Mouse (Mus musculus) lung, adult 2 months (tissue): Measurements from ENCODE around the gene Ptprk. TPM values are rescaled to one million over a fixed set of nuclear protein-coding genes. Genes with fewer than 3 reads are reported as not detected.

Experiments
- DNase-seq: peaks from one replicate; pipeline ENCODE4 v3.0.0; 2022
- H3K4me1 ChIP-seq: fragments of 200-500 bp; 2 replicates; pipeline ENCODE4 v1.6.1; 2011; ENCODE audit warnings: low read length; ENCODE audit not compliant: control insufficient read depth, insufficient read depth
- H3K4me3 ChIP-seq: fragments of 200-500 bp; replicated peaks from 2 replicates; pipeline ENCODE3; 2011; ENCODE audit warnings: low read depth, mild to moderate bottlenecking, control low read depth, low read length; ENCODE audit errors: extremely low read depth
- CTCF ChIP-seq: fragments of 200-500 bp; IDR thresholded peaks from 2 replicates; pipeline ENCODE4 v1.5.1; 2011; ENCODE audit warnings: mild to moderate bottlenecking, low read length, control low read depth; ENCODE audit not compliant: insufficient read depth
- POLR2A ChIP-seq: fragments of 200-500 bp; IDR thresholded peaks from 2 replicates; pipeline ENCODE4 v1.6.1; 2011; ENCODE audit warnings: low read depth, mild to moderate bottlenecking, control low read depth, low read length, borderline replicate concordance; ENCODE audit errors: extremely low read depth
- WGBS: fragments of 180-500 bp; shearing (Covaris S2); methylation state at CpG from one replicate; pipeline ENCODE4 v1.1.7; 2018; 5-methylcytosine and 5-hydroxymethylcytosine counted together
- polyA plus RNA-seq: library from polyadenylated mRNA; depleted of rRNA; stranded (reverse); fragments of >200 nt; gene quantifications from 2 replicates; pipeline ENCODE4 v1.2.3, GENCODE M21; 2012

Ptprk gene
- polyA plus RNA-seq, 1 experiment: 42.4 TPM

- H3K4me3 ChIP-seq: no peak overlapping the region
- no peak for DNase-seq
- H3K4me1 ChIP-seq: no peaks in the 10 kb centered on the region; the same call in 1 of the 2 replicates
- TF ChIP-seq POLR2A (no peak), CTCF (no peak)
- WGBS: 99% methylated on average over 2 of the region's 2 CpGs
These were observed 186.0 kb downstream of the Ptprk start for GRCm38 (mm10) chr10:28260651-28261050.

DNA sequence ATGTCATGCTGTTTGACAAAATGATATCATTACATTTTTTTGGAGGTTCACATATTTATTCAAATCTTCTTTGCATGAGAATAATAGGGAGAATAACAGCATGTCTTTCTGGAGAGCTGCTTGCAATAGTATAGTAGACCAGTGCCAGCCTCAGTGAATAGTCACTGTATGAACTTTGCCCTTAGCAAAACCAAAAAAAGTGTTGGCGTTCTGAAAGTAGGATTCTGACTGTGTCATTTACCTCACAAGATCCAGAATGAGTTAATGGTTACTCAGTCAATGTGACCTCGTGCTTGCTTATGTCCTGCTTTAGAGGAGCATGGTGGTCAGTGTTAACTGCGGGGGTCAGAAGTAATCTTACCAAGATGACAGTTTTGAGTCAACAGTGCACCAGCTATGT, 187.5 kb downstream of the Ptprk start:
- Histone ChIP-seq H3K4me3 (no peak overlapping the region), H3K4me1 (no peaks in the 10 kb centered on the region; the same call in 1 of the 2 replicates)
- WGBS: 84% methylated on average over 3 of the region's 3 CpGs
- no peak for DNase-seq
- TF ChIP-seq POLR2A (no peak), CTCF (no peak)

DNA sequence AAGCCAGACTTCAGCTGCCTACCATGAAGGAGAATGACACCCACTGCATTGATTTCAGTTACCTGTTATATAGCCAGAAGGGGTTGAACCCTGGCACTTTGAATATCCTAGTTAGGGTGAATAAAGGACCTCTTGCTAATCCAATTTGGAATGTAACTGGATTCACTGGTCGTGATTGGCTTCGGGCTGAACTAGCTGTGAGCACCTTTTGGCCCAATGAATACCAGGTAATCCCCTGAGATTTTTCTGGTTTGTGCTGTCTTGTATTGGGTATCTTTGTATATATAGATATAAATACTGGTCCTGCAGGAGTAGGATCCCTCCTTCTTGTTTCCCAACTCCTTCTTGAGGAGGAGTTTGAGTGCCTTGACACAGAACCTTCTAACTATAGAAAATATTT, 188.9 kb downstream of the Ptprk start:
- H3K4me3 ChIP-seq: no peak overlapping the region
- TF ChIP-seq POLR2A (no peak), CTCF (no peak)
- DNase-seq: no peak
- no peaks in the 10 kb centered on the region; the same call in 1 of the 2 replicates for H3K4me1 ChIP-seq
- WGBS: 96% methylated on average over 2 of the region's 2 CpGs

- DNase-seq: no peak
- H3K4me1 ChIP-seq: no peaks in the 10 kb centered on the region
- 79% methylated on average over 4 of the region's 4 CpGs for WGBS
- TF ChIP-seq CTCF (no peak), POLR2A (no peak)
- H3K4me3 ChIP-seq: no peak overlapping the region
These were observed 195.7 kb downstream of the Ptprk start for GRCm38 (mm10) chr10:28270273-28270672.

DNA sequence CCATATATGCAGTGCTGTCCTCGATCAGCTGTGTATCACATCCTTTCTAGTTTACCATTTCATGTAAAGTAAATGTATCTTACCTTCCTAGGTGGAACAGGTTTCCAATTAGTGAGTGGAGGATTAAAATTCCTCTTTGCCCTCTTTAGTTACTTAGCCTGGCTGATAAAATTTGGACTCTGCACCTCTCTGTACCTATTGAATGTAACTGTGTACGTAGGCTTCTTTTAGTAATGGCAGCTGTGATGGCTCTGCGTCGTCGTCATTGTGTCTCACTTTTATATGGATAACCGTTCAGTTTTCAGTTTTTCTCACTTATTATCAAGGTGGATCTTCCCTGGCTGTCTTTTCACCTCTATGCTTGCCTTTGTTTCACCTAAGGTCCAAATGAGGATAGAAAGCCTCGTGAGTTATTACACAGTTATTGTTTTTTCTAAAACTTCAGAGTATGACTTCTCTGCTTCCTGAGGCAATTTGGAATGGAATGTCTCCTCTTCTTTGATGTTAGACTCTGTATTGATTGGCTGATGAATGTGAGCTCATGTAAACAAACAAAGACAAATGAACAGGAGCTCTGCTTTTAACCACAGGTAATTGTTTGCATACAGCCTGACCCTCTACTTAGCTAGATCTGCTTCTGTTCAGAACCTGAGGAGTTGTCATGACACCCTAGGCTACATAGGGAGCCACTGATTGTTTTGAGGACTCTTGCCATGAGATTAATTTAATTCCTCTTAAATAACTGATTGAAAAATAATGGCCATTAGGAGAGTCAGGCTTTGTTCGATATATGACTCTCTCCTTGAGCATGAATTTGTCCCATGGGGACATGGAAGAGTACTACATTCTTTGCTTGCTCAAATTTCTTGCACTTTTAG, 197.3 kb downstream of the Ptprk start:
- H3K4me1 ChIP-seq: no peaks in the 10 kb centered on the region
- no peak overlapping the region for H3K4me3 ChIP-seq
- TF ChIP-seq POLR2A (no peak), CTCF (no peak)
- 80% methylated on average over 8 of the region's 8 CpGs for WGBS
- no peak for DNase-seq

DNA sequence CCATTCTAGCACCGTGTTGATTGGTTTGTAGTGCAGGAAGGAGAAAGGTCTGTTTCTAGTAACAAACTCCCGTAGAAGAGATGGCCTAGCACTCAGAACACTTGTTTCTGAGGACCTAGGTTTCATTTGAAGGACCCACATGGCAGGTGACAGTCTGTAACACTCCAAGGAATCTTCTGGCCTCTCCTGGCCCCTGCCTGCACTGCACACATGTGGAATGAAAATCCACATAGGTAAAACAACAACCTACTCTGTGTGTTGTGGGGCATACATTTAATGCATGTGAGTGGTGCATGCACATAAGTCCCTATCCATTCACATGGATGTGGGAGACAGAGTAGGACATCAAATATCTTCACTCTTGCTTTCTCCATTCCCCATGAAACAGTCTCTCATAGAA, 204.1 kb downstream of the Ptprk start:
- no peak overlapping the region for H3K4me3 ChIP-seq
- TF ChIP-seq CTCF: no peak
- TF ChIP-seq POLR2A: no peak
- H3K4me1 ChIP-seq: no peaks in the 10 kb centered on the region
- DNase-seq: no peak
- WGBS: 86% methylated on average over 2 of the region's 2 CpGs

GRCm38 (mm10) chr10:28297531-28297930, 222.9 kb downstream of the Ptprk start:
- no peak for TF ChIP-seq CTCF
- TF ChIP-seq POLR2A: no peak
- 55% methylated on average over 1 of the region's 1 CpGs for WGBS

DNA sequence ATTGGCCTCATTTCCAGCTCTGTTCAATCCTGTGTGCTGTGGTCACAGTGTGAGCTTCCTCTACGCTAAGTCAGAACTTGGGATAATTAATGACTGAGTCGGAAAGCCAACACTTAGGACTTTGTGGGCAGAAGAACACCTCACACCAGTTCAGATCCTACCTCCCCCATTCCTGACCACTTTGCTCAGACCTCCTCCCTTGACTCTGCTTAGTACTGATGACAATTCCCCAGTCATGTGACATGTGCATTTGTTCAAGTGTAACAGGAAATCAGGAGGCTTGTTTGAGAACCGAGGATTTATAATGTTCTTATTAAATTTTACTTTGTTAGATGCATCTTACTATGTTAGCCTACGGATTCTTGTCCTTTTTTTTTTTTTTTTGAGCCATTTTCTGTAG, 224.6 kb downstream of the Ptprk start:
- no peak for DNase-seq
- H3K4me1 ChIP-seq: no peaks in the 10 kb centered on the region
- 74% methylated on average over 4 of the region's 4 CpGs for WGBS
- H3K4me3 ChIP-seq: no peak overlapping the region
- TF ChIP-seq POLR2A: no peak
- TF ChIP-seq CTCF: no peak

More at GRCm38 (mm10) chr10:28297531-28297930, 222.9 kb downstream of the Ptprk start:
- Histone ChIP-seq H3K4me3 (no peak overlapping the region), H3K4me1 (no peaks in the 10 kb centered on the region)
- DNase-seq: no peak

DNA sequence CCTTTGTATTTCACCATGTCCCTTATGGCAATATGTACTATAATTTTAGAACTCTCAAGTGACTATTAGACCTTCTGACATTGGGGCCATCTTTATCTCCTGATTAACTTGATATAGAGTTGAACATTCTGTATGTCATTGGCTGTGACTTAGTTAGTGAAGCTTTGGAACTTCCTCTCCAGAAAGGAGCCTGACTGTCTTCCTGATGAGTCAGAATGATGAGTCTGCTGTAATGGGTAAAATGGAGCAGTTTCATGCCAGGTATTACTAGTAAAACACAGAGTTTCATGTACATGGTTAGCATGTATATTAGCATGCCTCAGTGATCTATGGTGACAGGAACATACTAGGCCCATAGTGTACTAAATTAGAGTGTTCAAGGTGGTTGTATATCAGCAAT, 229.2 kb downstream of the Ptprk start:
- TF ChIP-seq POLR2A: no peak
- no peak for TF ChIP-seq CTCF
- no peak for DNase-seq
- no peak overlapping the region for H3K4me3 ChIP-seq
- no peaks in the 10 kb centered on the region; the same call in 1 of the 2 replicates for H3K4me1 ChIP-seq

- H3K4me3 ChIP-seq: no peak overlapping the region
- no peak for DNase-seq
- 75% methylated on average over 4 of the region's 4 CpGs for WGBS
- TF ChIP-seq POLR2A: no peak
- TF ChIP-seq CTCF: no peak
- H3K4me1 ChIP-seq: no peaks in the 10 kb centered on the region; the same call in 1 of the 2 replicates
These were observed 229.8 kb downstream of the Ptprk start for GRCm38 (mm10) chr10:28304292-28304875.

DNA sequence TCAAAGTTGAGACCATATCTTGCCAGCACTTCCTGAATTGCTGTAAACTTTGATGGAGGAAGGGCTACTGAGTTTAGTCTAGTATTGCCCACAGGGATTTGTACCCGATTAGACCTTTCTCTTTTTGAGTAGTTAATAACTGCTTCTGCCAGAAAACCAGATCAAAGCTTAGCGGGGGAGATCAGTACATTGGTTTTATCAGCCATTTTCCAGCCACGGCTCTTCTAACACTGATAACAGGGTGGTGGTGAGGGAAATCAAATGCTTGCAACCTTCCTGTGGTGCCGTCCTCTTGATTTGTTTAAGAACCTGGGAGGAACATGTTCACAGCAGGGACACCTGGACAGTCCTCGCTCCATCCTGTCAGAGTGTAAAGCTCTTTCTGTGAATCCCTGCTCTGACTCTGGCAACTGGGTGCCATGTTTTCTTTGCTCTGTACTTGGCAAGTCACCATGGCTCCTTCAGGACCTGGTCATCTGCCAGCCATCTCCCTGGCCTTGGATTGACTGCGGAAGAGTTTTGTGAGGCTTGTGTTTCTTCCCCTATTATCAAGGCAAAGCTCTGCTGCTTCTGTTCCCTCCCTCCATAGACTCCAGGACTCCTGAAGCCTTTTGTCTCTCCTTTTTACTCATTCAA, 231.9 kb downstream of the Ptprk start:
- WGBS: 42% methylated on average over 6 of the region's 6 CpGs
- peak; percentile 10 for DNase-seq
- H3K4me1 ChIP-seq: no peaks in the 10 kb centered on the region; the same call in 1 of the 2 replicates
- TF ChIP-seq POLR2A: no peak
- TF ChIP-seq CTCF: no peak
- no peak overlapping the region for H3K4me3 ChIP-seq
